Mouse (Mus musculus): Measurements from ENCODE around the gene Cbx7.
A peak's percentile ranks its signal among the peaks of the same experiment; 100 is the strongest.

The Cbx7 gene

DNA sequence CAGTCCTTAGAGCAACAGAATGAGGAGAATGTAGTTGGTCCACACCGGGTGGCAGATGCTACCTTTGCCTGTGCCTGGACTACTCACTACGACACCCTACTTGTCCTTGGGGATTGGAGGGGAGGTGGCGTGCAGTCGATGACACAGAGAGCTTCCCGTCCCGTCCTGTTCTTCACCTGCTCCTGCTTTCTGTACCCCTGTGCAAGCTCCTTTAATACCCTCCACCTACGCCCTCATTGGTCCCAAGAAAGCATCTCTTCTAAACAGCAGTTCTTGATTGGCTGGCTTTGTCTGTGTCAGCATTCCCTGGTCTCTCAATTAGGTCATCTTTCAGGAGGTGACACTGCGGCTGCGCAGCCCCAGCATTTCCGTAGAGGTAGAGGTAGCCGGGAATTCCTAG is at the start of gene Cbx7:
Gene Cbx7 (minus strand): TSS at position 180 of the 400 bp plus-strand sequence.
- DNase-seq (ENCODE audit: low spot score in 2 of 2): no peak

DNA sequence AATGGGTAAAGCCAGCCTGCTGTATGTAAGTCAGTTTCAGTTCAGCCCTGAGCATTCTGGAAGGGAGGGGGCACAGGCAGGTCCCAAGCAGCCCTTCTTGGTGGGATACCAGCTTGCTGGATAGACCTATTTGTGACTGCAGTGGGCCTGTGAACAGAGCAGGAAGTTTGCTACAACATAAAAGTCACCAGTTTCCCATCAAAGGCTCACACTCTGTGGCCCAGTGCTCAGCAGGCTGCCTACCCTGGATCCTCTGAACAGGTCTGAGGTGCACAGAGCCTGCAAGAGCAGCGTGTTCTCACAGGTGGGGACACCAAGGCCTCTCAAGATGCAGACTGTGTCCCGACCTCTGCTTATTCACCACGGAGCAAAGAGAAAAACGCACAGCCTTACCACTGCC is 49.6 kb upstream of the Cbx7 start:
- no peak for DNase-seq (ENCODE audit: low spot score in 2 of 2)

DNA sequence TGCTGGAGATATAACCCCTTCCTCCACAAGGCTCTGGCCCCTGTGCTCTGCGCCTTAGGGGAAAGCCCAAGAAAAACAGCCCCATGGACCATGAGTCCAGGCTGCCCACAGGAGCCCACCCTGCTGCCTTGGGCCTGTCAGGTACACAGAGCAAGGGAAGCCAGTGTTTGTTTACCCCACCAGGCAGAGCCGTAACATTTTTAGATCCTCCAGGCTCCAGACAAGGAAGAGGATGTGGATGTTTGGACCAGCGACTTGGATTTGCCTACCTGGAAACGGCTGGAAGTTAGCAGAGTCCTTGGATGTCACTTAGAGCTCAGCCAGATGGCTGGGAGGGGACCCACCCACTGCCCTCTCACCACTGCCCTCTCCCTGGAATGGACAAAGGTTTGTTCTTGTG is 48.7 kb upstream of the Cbx7 start:
- no peak for DNase-seq (ENCODE audit: low spot score in 2 of 2)

DNA sequence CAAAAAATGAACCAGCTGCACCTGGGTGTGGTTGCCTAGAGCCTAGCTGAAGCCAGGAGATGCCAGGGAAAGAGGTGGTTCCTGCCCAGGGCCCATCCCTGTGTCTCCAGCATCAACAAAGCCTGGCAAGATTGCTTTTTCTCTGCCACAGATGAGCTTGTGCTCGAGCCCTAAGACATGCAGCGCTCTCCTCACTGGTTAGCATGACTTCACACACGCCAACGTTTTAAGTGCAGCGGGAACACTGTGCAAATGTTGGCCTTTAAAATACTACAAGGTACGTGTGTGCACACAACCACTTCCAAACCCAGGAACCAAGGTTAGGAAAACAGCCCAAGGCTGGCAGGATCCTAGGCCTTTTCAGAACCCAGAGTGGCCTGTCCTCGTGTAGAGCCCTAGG is 48.3 kb upstream of the Cbx7 start:
- DNase-seq (ENCODE audit: low spot score in 2 of 2): no peak

DNA sequence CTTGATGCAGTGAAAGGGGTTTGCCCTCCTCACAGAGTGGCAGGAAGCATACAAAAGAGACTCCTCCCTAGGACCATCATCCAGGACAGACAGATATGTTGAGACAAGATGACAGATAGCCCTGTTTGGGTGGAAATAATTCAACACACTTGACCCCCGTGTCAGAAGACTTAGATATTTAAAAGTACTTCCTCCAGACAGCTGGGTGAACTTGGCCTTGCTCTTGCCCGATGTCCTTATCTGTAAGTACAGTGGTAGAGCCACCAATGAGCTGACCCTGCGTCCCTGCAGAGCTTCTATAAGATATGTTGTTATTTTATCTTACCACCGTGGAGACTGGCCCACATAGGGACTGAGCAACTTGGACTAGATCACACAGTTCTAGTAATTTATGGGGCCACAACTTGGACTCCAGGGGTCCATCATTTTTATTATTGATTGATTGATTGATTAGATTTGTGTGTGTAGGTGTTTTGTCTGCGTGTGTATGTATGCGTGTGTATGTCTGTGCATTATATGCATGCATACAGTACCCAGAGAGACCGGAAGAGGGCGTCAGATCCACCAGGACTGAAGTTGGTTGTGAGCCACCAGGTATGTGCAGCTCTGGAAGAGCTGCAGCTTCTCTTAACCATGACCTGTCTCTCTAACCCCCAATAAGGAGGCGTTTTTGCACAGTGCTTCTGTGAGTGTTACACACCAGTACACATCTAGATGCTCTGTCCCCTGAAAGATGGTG is 45.8 kb upstream of the Cbx7 start:
- DNase-seq (ENCODE audit: low spot score in 2 of 2): no peak

DNA sequence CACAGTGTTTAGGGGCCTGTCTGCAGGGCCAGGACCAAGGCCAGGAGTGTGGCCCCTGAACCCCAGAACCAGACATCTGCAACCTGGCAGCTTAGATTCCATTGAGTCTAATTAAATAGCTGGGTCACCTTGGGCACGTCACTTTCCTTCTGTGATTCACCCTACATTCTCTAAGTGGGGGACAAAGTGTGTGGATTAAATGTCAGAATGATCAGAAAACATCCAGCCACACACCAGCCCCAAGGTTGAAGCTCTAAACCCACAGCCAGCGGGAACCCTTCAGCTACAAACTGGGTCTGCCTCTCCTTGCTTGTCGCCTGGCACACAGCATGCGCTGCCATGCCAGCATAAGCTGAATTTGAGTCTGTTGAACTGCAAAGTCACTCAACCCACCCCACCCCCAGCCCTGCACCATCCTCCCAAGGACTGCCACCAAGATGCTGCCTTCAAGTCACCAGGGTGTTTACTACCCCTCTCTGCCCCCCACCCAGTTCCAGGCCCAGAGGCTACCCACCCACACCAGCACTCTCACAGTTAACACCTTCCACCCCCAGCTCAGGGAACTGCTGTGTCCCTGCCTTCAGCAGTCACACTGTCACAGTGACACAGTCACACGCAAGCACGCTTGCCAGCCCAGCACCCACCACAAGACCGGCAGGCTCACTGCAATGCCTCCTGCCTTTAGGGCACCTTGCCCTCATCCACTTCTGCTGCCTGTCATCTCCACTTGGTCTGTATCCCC is 44.5 kb upstream of the Cbx7 start:
- no peak for DNase-seq (ENCODE audit: low spot score in 2 of 2)

DNA sequence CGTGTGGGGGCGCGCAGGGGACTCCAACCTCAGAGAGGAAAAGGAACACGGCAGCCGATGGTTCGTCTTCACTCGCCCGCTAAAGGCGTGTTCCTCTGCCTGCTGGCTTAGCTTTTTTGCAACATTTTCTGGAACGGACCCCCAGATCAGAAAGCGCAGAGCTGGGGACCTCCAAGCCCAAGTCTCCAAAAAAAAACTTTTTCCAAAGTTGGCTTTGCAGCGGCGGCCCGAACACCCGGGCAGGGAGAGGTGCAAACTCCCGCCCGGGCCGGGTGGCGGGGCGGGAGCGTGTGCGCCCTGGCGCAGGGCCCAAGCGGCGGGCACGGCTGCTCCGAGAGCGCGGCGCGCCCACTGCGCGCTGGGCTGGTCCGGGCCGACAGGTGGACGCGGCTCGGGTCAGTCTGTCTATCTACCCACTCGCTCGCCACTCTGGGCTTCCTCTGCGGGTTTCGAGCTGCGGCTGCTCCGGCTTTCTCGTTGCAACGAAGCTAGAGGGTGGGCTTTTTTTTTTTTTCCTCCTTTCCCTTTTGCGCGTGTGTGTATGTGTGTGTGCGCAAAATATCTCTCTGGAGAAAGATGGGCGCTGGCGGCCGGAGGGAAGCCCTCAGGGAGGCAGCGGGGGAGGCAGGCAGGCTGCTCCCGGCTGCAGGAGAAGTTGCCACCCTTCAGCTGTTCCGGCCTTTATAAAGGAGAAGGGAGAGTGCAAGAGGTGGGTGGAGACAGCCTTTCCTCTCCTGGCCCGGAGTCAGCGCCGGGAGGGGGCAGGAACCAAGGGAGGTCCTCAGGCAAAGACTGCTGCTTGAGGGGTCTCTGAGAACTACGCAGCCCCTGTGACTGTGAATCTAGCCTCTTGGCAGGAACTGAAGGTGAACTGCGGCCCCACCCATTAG is 43.6 kb upstream of the Cbx7 start, which contains the start of gene Pdgfb:
Gene Pdgfb (minus strand): TSS at position 657 of the 890 bp plus-strand sequence.
- peak in 1 of 2 experiments; percentile 23 for DNase-seq (ENCODE audit: low spot score in 2 of 2)

DNA sequence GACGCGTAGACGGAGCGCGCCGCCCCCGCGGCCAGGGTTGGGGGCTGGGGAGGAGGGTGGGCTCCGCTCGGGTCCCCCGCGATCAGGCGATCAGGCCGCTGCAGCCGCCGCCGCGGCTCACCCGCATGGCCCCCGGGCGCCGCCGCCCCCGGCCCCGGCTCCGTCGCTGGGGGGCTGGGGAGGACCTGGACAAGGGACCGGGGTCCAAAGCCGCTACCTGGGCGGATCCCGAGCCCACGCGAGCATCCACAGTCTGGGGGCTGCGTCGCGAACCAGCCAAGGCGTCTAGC is 43.1 kb upstream of the Cbx7 start:
- DNase-seq (ENCODE audit: low spot score in 2 of 2): no peak

DNA sequence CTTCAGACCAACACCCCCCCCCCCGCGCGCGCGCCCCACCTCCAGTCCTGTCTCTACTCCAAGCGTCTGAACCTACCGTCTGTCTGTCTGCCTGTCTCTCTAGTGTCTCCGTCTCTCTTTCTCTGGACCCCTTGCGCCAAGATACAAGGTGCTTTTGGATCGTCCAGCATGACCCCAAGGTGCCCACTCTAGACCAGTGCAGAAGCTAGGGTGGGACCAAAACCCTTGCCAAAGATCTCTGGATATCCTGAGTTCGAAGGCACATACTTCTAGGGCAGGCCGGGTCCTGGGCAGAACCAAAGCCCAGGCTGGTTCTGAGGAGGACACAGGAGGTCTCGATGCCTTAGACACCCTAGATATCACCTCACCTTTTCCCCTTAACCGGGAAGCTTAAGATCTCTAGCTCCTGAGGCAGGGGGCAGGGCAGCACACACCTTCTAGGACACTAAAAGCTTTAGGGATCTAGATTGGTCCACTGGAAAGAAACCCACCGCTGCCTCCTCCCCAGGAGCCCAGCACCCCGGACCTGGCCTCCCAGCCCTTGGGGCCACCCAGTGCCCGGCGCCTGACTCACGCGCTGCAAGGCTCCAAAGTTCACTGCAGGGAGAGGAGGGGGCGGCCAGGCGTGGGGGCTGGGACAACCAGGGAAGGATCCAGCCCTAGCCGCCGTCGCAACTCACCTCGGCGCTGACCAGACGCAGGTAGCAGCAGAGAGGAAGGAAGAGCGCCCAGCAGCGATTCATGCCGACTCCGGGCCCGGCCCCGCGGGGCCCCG is 42.5 kb upstream of the Cbx7 start:
- DNase-seq (ENCODE audit: low spot score in 2 of 2): no peak

DNA sequence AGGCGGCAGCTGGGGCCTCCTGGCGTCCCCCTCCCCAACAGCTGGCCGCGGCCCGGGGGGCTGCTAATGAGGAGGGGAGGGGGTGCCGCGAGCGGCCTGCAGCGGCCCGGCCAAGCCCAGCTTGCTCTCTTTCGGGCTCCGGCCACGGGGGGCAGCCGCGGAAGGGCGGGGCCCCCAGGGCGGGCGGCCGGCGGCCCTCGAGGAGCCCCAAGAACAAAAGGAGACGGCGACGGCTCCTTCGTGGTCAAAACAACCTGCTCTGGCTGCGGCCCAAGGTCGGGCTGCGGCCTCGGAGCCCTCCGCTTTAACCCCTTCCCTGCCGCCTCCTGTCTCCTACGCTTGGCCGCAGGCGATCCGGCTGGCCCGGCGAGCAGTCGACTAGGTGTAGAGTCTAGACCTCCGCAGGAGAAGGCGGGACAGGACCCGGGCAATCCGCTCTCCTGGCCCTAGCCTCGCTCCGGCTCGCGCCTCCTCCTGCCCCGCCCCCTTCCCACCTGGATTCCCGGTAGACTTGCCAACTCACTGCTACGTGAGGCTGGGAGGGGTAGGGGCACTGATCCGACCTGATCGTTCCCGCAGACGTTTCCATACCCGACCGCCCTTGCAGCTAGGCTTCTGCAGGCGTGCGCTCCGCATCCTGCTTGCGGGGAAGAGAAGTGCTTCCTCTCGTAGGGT is 41.7 kb upstream of the Cbx7 start:
- peak; percentile 52 to 63 for DNase-seq (ENCODE audit: low spot score in 2 of 2)

DNA sequence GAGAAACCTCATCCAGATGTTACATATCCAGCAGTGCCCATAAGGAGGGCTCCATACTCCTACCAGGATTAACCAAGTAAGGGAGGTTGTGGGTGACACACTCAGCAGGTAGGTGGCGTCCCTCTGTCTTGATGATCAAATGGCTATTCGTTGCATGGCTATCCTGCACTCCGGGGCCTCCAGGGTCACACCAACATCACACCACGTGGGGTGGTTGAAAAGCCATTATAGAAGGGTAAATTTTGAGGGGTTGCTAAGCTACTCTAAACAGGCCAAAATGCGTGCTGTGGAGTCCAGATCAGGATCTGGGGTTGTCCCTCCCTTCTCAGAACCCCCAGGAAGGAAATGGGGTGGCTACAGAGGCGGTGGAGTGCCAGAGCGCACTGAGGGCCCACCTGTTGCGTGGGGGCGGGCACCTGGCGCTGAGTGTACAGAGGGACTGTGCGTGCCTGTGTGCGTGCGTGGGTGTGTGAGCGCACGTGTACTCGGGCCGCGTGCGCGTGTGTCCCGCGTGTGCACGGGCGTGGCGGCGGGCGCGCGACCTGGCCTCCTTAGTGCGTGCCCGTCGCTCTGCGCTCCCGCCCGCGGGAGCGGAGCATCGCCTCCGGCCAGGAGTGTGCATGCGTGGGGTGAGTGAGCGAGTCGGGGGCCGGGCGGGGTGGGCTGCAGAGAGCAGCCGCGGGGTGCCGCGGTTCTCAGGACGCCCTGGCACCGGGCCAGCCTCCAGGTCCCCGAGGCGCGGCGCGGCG is 41.0 kb upstream of the Cbx7 start:
- peak in 1 of 2 experiments; percentile 64 for DNase-seq (ENCODE audit: low spot score in 2 of 2)

DNA sequence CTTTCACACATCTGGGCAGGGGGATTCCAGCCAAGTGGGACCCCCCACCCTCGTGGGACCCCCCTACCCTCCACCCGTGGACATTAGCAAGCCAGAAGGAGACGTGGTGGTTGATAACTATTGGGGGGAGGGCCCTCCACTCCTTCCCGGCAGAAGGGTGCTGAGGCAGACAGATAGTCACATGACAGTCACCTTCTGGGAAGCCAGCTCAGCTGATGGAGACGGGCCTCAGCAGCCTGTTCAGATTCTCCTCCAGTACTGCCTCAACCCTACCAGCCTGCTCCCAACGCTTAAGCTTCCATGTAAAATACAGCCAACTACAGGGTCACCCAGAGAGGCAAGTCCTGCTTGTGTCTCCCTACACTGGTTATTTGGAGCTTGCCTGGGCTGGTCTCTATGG is 40.3 kb upstream of the Cbx7 start:
- no peak for DNase-seq (ENCODE audit: low spot score in 2 of 2)

DNA sequence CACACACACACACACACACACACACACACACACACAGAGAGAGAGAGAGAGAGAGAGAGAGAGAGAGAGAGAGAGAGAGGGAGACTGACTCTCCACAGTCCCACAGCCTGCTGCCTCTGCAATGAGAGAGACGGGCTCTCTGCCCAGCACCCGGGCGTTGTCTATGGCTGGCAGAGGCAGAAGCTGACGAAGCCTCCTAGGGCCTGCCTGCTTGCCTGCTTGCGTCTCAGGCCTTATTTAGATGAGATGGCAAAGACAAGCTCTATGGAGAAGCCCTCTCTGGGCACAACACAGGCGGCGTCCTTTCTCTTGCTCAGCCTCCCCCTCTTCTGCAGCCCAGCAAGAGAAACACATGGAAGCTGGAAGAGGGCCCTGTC is 39.3 kb upstream of the Cbx7 start:
- peak in 1 of 2 experiments; percentile 30 for DNase-seq (ENCODE audit: low spot score in 2 of 2)

DNA sequence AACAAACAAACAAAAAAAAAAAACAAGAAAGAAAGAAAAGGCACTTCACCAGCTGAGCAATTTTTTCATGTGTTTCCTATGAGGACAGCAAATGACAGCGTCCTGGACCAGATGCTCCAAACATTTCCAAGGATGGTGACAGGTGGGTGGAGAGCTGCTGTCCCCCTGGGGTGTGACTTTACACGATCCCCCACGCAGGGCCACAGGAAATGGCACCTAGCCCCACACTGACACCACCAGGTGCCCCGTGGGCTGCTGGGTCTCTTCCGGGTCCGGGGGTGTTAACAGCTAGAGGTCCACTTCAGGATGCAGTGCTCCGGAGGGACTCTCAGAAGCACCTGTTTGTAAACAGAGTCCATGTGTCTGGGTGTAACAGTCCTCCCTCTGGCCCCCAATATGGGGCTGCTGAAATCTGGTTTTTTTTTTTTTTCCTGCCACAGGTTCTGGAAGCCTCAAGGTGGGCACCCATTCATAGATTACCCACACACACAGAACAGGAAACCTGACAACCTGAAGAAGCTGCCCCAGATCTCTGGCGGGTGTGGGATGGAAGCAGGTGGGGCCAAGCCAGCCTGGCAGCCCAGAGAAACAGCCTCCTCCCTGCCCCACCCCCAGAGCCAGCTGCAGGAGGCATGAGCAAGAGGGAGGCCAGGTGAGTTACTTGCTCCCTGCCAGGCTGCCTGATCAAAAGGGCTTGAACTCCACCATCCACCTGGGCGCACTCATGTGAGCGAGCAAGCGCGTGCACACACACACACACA is 38.7 kb upstream of the Cbx7 start:
- no peak for DNase-seq (ENCODE audit: low spot score in 2 of 2)

DNA sequence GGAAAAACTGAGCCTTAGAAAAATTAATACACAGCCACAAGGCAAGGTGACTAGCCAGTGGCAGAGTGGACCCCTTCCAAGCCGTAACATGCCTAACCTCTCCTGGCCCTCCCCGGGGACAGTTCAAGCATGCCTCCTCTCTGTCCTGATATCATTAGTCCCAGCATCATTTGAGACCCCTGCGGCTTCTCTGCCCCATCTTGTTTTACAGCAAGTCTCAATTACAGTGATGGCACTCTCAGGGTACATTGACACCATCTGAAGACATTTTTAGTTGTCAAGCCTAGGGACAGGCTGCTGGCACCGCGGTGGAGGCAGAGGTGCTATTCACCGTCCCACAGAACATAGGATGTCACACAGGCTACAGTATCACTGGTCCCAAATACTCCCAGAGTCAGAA is 37.5 kb upstream of the Cbx7 start:
- no peak for DNase-seq (ENCODE audit: low spot score in 2 of 2)

DNA sequence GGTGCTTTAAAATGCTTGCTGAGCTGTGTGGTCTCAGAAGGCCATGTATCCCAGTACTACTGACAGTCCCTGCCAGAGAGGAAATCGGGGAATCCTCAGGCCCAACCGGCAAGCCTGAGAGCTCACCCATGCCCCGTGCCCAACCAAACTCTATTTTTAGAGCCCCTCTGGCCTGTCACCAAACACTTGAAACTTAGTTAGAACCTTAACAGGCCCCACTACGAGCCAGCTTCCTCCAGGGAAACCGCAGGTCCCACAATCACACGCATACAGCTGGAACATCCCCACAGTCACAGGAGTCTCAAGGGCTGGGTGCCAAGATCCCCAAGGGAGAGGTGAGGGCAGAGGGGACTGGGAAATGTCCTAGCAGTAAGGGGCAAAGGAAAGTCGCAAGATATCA is 35.2 kb upstream of the Cbx7 start:
- DNase-seq (ENCODE audit: low spot score in 2 of 2): no peak

DNA sequence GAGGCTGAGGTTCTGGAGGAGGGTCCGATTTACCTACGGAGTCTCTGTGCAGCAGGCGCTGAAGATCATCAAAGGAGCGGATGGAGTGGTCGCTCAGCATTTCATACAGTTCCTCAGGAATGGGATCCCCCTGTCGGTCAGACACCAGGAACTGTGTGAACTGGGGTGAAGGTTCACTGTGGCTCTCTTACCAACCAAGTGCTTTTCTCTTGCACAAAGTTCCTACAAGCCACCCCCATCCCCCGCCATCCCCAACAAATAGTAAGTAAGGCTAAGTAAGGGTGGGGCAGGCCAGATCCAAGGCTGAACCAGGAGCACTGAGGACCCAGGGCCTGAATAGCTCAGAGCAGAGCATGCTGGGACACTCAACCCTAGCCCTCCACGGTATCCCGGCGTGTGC is 34.5 kb upstream of the Cbx7 start:
- DNase-seq (ENCODE audit: low spot score in 2 of 2): no peak

DNA sequence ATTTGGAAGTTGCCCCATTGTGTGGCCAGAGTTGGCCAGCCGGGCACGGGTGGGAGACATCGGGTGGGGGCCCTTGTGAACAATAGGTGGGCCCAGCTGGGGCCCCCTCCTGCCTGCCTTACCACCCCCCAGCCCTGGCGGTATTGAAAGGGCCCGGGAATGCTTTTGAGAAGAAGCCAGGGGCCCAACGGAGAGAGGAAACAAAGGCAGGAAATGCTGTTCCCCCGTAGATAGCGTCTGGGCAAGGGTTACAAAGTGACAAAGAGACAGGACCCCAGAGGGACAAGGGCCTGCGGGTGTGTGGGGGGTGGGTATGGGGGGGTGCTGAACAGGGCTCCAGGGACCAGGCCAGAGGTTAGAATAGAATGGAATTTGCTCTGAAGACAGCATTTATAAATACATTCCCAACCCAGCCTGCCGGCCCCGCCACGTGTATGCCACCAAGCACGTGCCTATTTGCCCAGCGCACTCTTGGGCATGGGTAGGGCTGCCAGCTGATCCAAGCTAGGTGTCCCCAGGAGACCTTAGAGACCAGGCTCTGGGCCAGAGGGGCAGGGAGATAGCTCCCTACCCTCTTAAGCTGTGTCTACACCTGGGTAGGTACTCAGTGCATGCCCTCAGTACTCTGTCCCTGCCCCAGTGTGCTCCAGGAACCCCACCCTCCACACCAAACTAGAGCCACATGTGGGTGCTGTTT is 33.9 kb upstream of the Cbx7 start:
- DNase-seq (ENCODE audit: low spot score in 2 of 2): no peak

DNA sequence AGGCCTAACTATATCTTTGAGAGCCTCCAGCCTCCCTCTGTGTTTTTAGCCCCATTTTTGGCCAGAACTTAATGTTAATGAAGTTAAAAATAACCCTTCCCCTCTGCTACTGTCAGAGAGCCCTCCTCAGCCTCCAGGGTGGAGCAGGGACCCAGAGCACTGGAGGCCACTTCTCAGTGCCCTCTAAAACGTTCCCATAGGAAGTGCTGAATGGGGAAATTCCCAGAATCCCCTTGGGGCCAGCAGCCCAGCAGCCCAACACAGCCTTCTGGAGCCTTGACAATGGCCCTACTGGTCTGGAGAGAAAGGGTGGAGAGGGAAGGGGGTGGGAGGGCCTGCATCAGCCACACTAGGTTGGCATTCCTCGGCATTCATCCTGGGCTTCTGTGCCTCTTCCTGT is 32.7 kb upstream of the Cbx7 start:
- no peak for DNase-seq (ENCODE audit: low spot score in 2 of 2)

All from cerebellum, postnatal 4 days (tissue).